Mouse (Mus musculus): ENCODE data around the gene Nlk.

DNA sequence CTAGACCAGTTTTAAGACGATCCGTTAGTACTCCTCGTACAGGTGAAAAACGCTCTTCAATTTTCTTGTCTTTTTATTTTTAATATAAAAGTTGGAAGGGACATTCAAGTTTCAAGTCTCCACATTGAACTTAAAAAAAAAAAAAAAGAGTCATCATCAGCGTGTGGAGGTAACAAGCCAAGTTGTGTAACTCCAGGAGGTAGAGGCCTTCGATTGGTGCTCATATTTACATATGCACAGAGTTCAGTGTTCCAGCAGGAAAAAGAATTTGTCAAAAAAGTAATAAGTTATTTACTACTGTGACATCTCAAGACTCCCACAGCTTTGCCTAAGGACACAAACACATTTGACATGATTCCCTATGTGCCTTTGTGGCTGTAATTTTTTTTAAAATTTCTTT lies 129.6 kb downstream of the Nlk start:
- no peak for TF ChIP-seq CTCF (IDR thresholded peaks at IDR 0.05; ENCODE audit: borderline replicate concordance, insufficient read depth, low read depth, low read length)
- no peak for TF ChIP-seq POLR2A (IDR thresholded peaks at IDR 0.05; ENCODE audit: borderline replicate concordance, insufficient read depth, low read length)
